Mouse (Mus musculus) spleen, postnatal 36 days (tissue): ENCODE results near the gene Cyb5rl.

Source experiments
- DNase-seq, 2 experiments: peaks; one replicate each; pipeline ENCODE4 v3.0.0; 2022; ENCODE audit warnings: low spot score in 2 of 2, mixed read lengths in 1 of 2

The Cyb5rl gene

DNA sequence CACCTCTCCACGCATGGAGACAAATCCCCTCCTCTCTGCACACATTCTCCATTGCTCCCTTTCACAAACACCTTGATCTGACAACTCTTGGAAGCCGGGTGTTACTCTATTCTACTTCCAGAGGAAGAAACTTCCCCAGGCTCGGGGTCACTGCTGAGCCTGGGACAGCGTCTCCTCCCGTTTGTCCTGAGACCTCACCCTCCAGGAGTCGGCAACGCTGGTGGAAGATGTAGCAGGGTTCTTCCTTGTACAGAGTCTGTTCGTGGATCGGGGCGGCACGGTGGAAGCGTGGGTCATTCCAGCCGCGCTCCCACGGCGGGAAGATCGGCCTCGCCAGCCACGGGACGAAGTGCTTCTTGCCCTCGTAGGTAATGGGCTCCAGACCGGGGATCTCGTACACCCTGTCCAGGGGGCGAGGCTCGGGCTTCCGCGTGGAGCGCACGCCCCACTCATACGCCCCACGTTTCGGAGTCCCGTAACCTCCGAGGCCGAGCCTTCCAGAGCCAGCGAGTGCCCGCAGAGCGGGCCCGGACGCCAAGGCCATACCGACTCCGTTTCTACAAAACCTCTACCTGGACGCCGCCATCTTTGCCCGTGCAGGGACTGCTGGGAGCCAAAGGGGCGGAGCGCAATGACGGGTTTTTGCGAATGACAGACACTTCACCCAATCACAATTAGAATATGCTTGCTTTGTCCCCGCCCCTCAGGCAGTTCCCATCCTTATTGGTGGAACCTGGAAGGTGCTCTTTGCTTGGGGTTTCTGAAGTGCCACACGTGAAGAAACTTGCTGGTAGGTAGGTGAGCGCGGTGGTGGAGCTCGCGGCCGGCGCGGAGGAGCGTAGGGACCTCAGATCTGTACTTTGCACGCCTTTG is at the start of gene Cyb5rl, which contains the start of gene Mrpl37:
Gene Cyb5rl (plus strand): TSS at position 737 of the 873 bp plus-strand sequence.
Gene Mrpl37 (minus strand): TSS at position 617 of the 873 bp plus-strand sequence.
- peak; percentile 95 to 96 for DNase-seq

GRCm38 (mm10) chr4:107017257-107017656 is 49.5 kb upstream of the Cyb5rl start:
- DNase-seq: no peak

DNA sequence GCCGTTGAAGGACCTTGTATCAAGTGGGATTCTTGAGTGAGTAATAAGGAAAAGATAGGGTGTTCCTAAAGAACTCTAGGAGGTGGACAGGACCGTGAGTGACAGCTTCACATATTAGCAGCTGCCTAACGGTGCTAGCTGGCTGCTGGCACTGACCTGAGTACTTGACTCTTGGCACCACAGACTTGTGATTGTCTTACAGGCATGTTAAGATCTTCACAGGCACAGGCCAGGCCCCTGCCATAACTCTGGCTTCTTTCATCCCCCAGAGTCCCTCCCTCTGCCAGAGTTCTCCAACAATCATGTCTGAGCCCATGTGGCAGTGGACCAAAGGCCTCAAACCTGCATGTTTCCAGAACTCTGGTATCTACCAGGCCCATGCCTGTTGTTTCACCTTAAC is 48.3 kb upstream of the Cyb5rl start:
- DNase-seq: no peak

GRCm38 (mm10) chr4:107019027-107019426 is 47.8 kb upstream of the Cyb5rl start:
- no peak for DNase-seq

GRCm38 (mm10) chr4:107020287-107021000 is 46.3 kb upstream of the Cyb5rl start:
- no peak for DNase-seq

DNA sequence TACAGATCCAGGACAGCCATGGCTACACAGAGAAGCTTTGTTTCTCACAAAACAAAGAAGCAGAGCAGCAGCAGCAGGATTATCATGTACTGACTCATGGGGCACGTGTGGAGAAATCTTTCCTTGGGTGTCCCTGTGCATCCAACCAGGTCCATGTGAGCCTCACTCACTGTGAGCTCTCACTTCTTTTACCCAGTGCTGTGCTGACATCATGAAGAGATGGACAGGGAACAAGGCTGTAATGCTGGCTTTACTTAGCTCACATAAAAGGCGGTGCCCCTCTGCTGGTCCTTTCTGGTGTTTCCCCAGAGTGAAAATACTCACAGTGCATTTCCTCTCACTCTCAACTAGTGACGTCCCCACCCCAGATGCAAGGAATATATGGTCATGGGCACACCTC is 45.3 kb upstream of the Cyb5rl start:
- DNase-seq: no peak

DNA sequence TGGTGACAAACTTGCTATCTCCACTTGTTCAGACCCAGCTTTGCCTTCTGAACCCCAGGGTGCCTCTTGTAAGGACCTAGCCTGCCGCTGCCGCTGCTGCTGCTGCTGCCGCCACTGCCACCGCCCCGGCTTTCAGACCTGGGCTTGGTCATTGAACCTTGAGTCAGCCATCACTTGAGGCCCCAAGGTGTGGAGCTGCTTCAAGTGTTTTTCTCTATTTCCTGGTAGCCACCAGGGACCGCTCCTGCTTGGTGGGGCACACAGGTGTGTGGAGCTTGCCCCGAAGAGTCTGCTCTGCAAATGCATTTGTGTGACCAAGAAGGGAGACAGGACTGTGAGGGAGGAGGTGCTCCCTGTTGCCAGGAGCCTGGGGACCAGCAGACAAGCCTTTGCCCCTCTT is 41.9 kb upstream of the Cyb5rl start:
- DNase-seq: no peak

GRCm38 (mm10) chr4:107025369-107025768 is 41.4 kb upstream of the Cyb5rl start:
- DNase-seq: no peak

GRCm38 (mm10) chr4:107026451-107026850 is 40.3 kb upstream of the Cyb5rl start:
- DNase-seq: no peak

- DNase-seq: no peak
These were observed 31.1 kb upstream of the Cyb5rl start for GRCm38 (mm10) chr4:107035689-107036088.

DNA sequence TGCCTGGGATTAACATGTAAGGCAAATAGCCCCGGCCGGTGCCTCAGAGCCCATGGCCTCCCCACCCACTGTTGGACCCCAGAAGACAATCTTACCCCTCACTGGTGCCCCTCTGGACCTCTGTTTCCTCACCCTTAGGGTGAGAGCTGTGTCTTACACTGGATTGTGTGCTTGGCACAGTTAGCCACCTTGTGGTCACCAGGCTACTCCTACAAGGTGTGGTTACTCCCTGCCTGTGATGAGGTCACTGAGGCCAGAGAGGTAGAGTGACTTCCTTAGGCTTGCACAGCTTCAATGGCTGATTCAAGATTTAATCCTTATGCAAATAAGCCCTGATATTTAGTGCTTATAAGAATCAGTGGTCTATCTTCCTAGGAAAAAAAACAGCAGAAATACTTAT is 29.8 kb upstream of the Cyb5rl start:
- no peak for DNase-seq

DNA sequence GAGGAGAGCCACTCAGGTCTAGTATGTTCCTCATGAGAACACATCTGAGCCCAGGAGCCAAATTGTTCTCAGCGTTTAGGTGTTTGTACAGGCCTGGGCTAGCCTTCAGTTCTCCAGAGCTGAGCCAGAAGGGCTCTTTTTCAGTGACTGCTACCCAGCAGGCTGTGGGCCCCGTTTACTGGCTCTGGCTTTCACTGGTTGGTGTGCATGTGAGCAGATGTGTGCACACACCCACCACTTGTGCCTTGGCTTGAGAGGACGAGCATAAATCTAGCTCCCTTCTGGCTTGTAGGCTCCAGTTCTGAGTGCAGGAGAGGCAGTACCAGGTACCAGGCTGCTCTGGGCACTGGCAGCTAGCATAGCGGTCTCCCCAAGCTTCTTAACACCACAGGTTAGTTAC is 28.5 kb upstream of the Cyb5rl start:
- DNase-seq: no peak

- no peak for DNase-seq
These were observed 27.5 kb upstream of the Cyb5rl start for GRCm38 (mm10) chr4:107039270-107039669.

- no peak for DNase-seq
These were observed 24.5 kb upstream of the Cyb5rl start for GRCm38 (mm10) chr4:107042304-107042703.

DNA sequence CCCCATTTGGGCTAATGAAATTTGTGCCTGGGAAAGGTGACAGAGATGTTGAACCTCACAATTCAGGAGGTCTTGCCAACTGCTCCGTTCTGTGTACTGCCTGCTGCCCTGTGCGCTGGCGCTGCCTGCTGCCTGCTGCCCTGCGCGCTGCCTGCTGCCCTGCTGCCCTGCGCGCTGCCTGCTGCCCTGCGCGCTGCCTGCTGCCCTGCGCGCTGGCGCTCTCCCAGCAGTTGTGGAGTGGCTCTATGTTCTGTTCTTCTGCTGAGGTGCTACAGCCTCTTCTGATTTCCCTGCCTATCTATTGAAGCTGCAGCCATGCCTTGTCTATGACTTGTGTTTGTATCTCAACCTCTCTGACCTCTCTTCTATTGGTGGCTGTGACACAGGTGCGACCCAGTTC is 21.6 kb upstream of the Cyb5rl start:
- DNase-seq: no peak

DNA sequence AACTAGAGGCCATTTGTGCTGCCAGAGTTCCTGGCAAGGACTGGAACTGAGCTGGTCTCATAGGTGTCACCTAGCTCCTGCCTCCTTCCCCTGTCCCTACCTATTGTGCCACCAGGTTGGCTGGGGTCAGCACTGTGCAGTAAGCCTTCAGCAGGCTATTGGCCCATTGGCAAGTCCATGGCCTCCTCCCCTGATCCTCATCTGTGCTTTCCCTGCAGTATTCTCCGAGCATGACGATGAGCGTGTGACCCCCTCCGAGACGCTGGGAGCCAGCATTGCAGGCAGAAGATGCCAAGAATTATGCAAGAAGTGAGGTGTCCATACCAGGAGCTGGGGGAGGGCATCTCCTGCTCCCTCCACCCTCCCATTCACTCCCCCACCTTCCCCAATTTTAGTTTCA is 19.0 kb upstream of the Cyb5rl start:
- no peak for DNase-seq

GRCm38 (mm10) chr4:107048568-107049162 is 18.1 kb upstream of the Cyb5rl start:
- DNase-seq: no peak

DNA sequence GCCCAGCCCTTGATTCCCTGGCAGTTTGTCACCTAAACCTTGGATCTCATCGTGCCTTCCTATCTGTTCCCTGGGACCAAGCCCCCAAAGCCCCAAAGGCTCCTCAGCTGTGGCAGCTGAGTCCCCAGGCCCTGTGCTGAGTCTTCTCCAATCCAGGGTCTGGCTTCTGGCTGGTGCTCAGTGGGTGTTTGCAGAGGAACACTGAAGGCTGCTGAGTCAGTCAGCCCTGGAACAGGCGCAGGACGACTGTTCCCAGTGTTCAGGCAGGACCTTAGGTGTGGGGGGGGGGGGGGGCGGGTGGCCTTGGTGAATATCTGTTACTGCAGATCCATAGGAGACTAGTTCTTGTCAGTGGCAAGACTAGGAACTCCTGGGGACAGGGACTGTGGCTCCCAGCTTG is 14.9 kb upstream of the Cyb5rl start:
- DNase-seq: no peak

DNA sequence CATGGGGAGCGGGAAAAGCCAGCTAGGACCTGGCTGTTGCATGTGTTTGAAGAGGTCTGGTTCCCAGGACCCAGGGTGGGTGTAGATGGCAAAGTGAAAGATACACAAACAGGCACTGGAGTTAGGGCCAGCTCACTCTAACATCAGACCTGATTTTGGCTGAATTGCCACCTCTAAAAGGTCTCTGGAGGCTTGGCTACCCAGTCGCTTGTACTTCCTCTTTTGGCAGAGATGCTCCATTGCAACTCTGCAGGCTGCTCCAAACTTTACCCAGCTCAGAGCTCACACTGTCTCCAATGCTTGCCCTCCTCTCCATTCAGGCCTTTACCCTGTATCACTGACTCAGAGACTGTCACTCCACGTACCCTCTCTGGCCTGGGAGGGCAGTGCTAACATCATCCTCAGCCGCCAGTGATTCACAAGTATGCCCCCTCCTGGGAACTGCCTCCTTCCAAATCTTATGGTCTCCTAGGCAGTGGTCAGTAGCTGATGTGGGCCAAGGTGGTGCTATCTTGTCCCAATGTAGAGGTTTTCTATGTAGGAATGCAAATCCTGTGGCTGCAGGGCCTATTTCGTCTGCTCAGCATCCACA is 13.7 kb upstream of the Cyb5rl start:
- DNase-seq: no peak

- DNase-seq: no peak
These were observed 10.7 kb upstream of the Cyb5rl start for GRCm38 (mm10) chr4:107056088-107056487.

DNA sequence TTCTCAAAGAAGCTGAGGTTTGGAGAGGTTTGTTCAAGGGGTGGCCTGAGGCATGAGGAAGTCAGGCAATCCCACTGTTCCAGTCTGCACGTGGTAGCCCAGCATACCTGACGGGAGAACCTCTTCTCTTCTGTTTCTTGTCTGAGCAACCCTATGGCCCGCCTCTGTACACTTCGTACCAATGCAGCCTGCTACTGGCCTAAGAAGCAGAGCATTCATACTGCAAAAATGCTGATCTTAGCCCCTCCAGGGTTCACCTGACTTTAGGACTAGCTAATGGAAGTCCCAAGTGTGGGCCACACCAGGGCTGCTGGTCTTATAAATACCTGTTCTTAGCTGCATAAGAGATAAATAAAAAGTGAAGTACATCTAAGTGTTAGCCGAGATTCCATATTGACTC is 8.4 kb upstream of the Cyb5rl start:
- DNase-seq: no peak

GRCm38 (mm10) chr4:107058781-107059180 is 8.0 kb upstream of the Cyb5rl start:
- no peak for DNase-seq
